ENCODE assay signal across 20 mouse cellular contexts in the genomic region with DNA sequence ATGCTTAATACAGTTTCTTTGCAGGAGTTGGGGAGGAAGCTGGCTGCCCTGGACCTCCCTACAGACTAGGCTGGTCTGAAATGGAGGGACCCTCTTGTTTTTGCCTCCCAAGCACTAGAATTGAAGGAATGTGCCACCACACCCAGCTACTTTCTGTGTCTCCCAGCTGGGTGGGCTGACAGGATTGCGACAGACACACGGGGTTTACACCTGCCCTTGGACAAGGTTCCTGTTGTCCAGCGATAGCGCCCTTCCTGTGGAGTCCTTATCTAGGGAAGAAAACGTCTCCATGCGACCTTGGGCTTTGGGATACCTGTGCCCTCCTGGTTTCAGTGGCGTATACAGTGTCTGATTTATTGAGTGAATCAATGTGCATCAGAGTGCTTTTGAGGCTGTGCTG. TPM values are rescaled to one million over a fixed set of nuclear protein-coding genes. Genes with fewer than 3 reads are reported as not detected.
DNase-seq lines count a peak whose midpoint lies in the region; ATAC-seq and TF ChIP-seq lines count a peak whose summit lies in the region.
"Had no signal": no experiment of that assay in that cellular context is flagged by ENCODE, and none has a peak within 500 bp of the region (broad histone marks: within the 10 kb centered on the region; RNA-seq: fewer than 3 reads in every experiment).

No protein-coding gene starts in this region.

- peaks cover 20% of the 10 kb centered on the region for H3K4me1 ChIP-seq in heart, embryonic 11.5 days (ENCODE audit: control insufficient read depth, insufficient read depth, low read length)
- peaks cover 4% of the 10 kb centered on the region; the same call in 1 of the 2 replicates for H3K4me1 ChIP-seq in intestine, embryonic 15.5 days (replicated peaks)
- H3K4me1 ChIP-seq in intestine, postnatal 0 days (replicated peaks; ENCODE audit: control insufficient read depth, insufficient read depth, low read length) = no peaks in the 10 kb centered on the region
- H3K4me1 ChIP-seq in intestine, embryonic 16.5 days (ENCODE audit: control insufficient read depth, insufficient read depth, low read length) = peaks cover 7% of the 10 kb centered on the region; the same call in 1 of the 2 replicates
- no peaks in the 10 kb centered on the region for H3K4me1 ChIP-seq in midbrain, embryonic 13.5 days (replicated peaks)
- H3K4me1 ChIP-seq: forebrain, embryonic 12.5 days had no signal

- no peak overlapping the region for H3K4me3 ChIP-seq in heart, embryonic 11.5 days (ENCODE audit: low read depth, low read length)
- no peak overlapping the region for H3K4me3 ChIP-seq in intestine, embryonic 15.5 days (replicated peaks)
- no peak overlapping the region for H3K4me3 ChIP-seq in intestine, postnatal 0 days (ENCODE audit: low read depth, low read length)
- no peak overlapping the region for H3K4me3 ChIP-seq in intestine, embryonic 16.5 days (ENCODE audit: low read length)
- H3K4me3 ChIP-seq in midbrain, embryonic 13.5 days (replicated peaks) = no peak overlapping the region
- H3K4me3 ChIP-seq: embryonic facial prominence, embryonic 13.5 days; forebrain, embryonic 12.5 days; hindbrain, embryonic 12.5 days had no signal

- 61% methylated on average over 7 of the region's 7 CpGs for WGBS in heart, embryonic 11.5 days (ENCODE audit: insufficient replicate concordance)
- 64% methylated on average over 7 of the region's 7 CpGs for WGBS in intestine, embryonic 15.5 days
- WGBS in intestine, postnatal 0 days = 41% methylated on average over 7 of the region's 7 CpGs
- 64% methylated on average over 7 of the region's 7 CpGs for WGBS in intestine, embryonic 16.5 days
- 91% methylated on average over 7 of the region's 7 CpGs for WGBS in midbrain, embryonic 13.5 days

- H3K4me2 ChIP-seq in heart, embryonic 11.5 days = no peak overlapping the region
- H3K4me2 ChIP-seq in intestine, embryonic 15.5 days (replicated peaks) = no peak overlapping the region
- H3K4me2 ChIP-seq in intestine, postnatal 0 days (replicated peaks; ENCODE audit: low read depth) = no peak overlapping the region
- no peak overlapping the region for H3K4me2 ChIP-seq in intestine, embryonic 16.5 days (ENCODE audit: low read depth, low read length)
- H3K4me2 ChIP-seq in midbrain, embryonic 13.5 days (replicated peaks) = no peak overlapping the region
- H3K4me2 ChIP-seq: embryonic facial prominence, embryonic 13.5 days; forebrain, embryonic 12.5 days; hindbrain, embryonic 12.5 days had no signal

- H3K9me3 ChIP-seq in heart, embryonic 11.5 days (replicated peaks; ENCODE audit: control insufficient read depth, low read length) = no peaks in the 10 kb centered on the region
- H3K9me3 ChIP-seq in intestine, embryonic 15.5 days = no peaks in the 10 kb centered on the region
- no peaks in the 10 kb centered on the region for H3K9me3 ChIP-seq in intestine, postnatal 0 days (ENCODE audit: control insufficient read depth)
- no peaks in the 10 kb centered on the region for H3K9me3 ChIP-seq in intestine, embryonic 16.5 days (ENCODE audit: control insufficient read depth, low read length)
- no peaks in the 10 kb centered on the region for H3K9me3 ChIP-seq in midbrain, embryonic 13.5 days
- H3K9me3 ChIP-seq: embryonic facial prominence, embryonic 13.5 days; forebrain, embryonic 12.5 days; G1E; hindbrain, embryonic 12.5 days had no signal

- no peak overlapping the region for H3K9ac ChIP-seq in heart, embryonic 11.5 days (ENCODE audit: low read depth, low read length)
- no peak overlapping the region for H3K9ac ChIP-seq in intestine, embryonic 15.5 days
- no peak overlapping the region for H3K9ac ChIP-seq in intestine, postnatal 0 days (ENCODE audit: low read depth, low read length)
- H3K9ac ChIP-seq in intestine, embryonic 16.5 days (ENCODE audit: low read depth, low read length) = no peak overlapping the region
- no peak overlapping the region for H3K9ac ChIP-seq in midbrain, embryonic 13.5 days (replicated peaks)
- H3K9ac ChIP-seq: embryonic facial prominence, embryonic 13.5 days; forebrain, embryonic 12.5 days; hindbrain, embryonic 12.5 days had no signal

- intact Hi-C loops in heart, postnatal 36 days (cut with DNase I) = no loop called here

- peak overlapping the region; percentile 11; the same call in 1 of the 2 replicates for H3K27ac ChIP-seq in heart, embryonic 11.5 days (ENCODE audit: low read depth, low read length)
- no peak overlapping the region for H3K27ac ChIP-seq in intestine, embryonic 15.5 days
- H3K27ac ChIP-seq in intestine, postnatal 0 days (ENCODE audit: low read depth, low read length) = no peak overlapping the region
- no peak overlapping the region for H3K27ac ChIP-seq in intestine, embryonic 16.5 days (ENCODE audit: low read length)
- no peak overlapping the region for H3K27ac ChIP-seq in midbrain, embryonic 13.5 days
- H3K27ac ChIP-seq: embryonic facial prominence, embryonic 13.5 days; forebrain, embryonic 12.5 days; hindbrain, embryonic 12.5 days had no signal

- no peaks in the 10 kb centered on the region for H3K27me3 ChIP-seq in heart, embryonic 11.5 days (ENCODE audit: control insufficient read depth, insufficient read depth, low read length)
- no peaks in the 10 kb centered on the region for H3K27me3 ChIP-seq in intestine, embryonic 15.5 days (replicated peaks)
- H3K27me3 ChIP-seq in intestine, postnatal 0 days (replicated peaks; ENCODE audit: control insufficient read depth, insufficient read depth, low read length) = no peaks in the 10 kb centered on the region
- H3K27me3 ChIP-seq in intestine, embryonic 16.5 days (replicated peaks; ENCODE audit: control insufficient read depth, insufficient read depth, low read length) = no peaks in the 10 kb centered on the region
- no peaks in the 10 kb centered on the region for H3K27me3 ChIP-seq in midbrain, embryonic 13.5 days
- H3K27me3 ChIP-seq: CH12.LX; embryonic facial prominence, embryonic 13.5 days; forebrain, embryonic 12.5 days; hindbrain, embryonic 12.5 days had no signal

- no peak for DNase-seq in heart, postnatal 36 days
- DNase-seq: adrenal gland, postnatal 10 days; cerebellum, adult 11-12 months; cerebellum, adult 9-10 months; cerebellum, postnatal 36 days; gastrocnemius, postnatal 14 days; heart, postnatal 4 days had no signal

- no peak for ATAC-seq in heart, embryonic 11.5 days (replicated peaks; ENCODE audit: insufficient number of reproducible peaks, low FRiP score, low TSS enrichment)
- ATAC-seq in intestine, embryonic 15.5 days = 0 out of 2 replicates have a peak, but pooled peaks have one; percentile 56
- ATAC-seq in intestine, postnatal 0 days = no peak
- peak; percentile 61 for ATAC-seq in intestine, embryonic 16.5 days
- ATAC-seq in midbrain, embryonic 13.5 days = no peak
- ATAC-seq: forebrain, embryonic 16.5 days; hindbrain, embryonic 16.5 days had no signal

- no peaks in the 10 kb centered on the region for H3K36me3 ChIP-seq in heart, embryonic 11.5 days (ENCODE audit: control insufficient read depth, insufficient read depth, low read length)
- 0 out of 2 replicates have a peak, but pooled peaks cover under 1% of the 10 kb centered on the region for H3K36me3 ChIP-seq in intestine, embryonic 15.5 days
- H3K36me3 ChIP-seq in intestine, postnatal 0 days (ENCODE audit: control insufficient read depth, insufficient read depth) = peaks cover 7% of the 10 kb centered on the region; the same call in 1 of the 2 replicates
- no peaks in the 10 kb centered on the region for H3K36me3 ChIP-seq in intestine, embryonic 16.5 days (ENCODE audit: control insufficient read depth, insufficient read depth, low read length)
- peaks cover 2% of the 10 kb centered on the region for H3K36me3 ChIP-seq in midbrain, embryonic 13.5 days

- no peak for TF ChIP-seq CTCF in intestine, postnatal 0 days (IDR thresholded peaks at IDR 0.05; ENCODE audit: low read depth)

RNA-seq across cellular contexts. Expression of gene Zbtb1, which starts 10.1 kb away (rescaled TPM):
- 10.2 and 10.5 TPM in 2 replicates for polyA plus RNA-seq in heart, embryonic 11.5 days (2014; fragmentation: Nextera tagmentation; extraction: Ambion mirVana)
- total RNA-seq in heart, postnatal 36 days (2021) = 1 to 10 TPM; 3.5 to 4.2 TPM
- polyA plus RNA-seq in intestine, embryonic 15.5 days (2015; fragmentation: Nextera tagmentation; extraction: Ambion mirVana) = 6.7 and 7.6 TPM in 2 replicates
- polyA plus RNA-seq in intestine, postnatal 0 days (2015; fragmentation: Nextera tagmentation; extraction: Ambion mirVana) = 3.3 and 3.4 TPM in 2 replicates
- 5.4 and 5.6 TPM in 2 replicates for polyA plus RNA-seq in intestine, embryonic 16.5 days (2015; fragmentation: Nextera tagmentation; extraction: Ambion mirVana)
- polyA plus RNA-seq in midbrain, embryonic 13.5 days (2015; fragmentation: Nextera tagmentation; extraction: Ambion mirVana) = 4.1 and 4.7 TPM in 2 replicates

RNA-seq across cellular contexts. Expression of gene Zbtb25, which starts 10.7 kb away (rescaled TPM):
- polyA plus RNA-seq in heart, embryonic 11.5 days (2014; fragmentation: Nextera tagmentation; extraction: Ambion mirVana) = 15.3 and 16.3 TPM in 2 replicates
- total RNA-seq in heart, postnatal 36 days (2021) = 10 to 100 TPM in 1 of 2 experiments, 1 to 10 TPM in 1; 5.4 to 10.4 TPM
- polyA plus RNA-seq in intestine, embryonic 15.5 days (2015; fragmentation: Nextera tagmentation; extraction: Ambion mirVana) = 11.7 and 12.4 TPM in 2 replicates
- 4.3 and 5.2 TPM in 2 replicates for polyA plus RNA-seq in intestine, postnatal 0 days (2015; fragmentation: Nextera tagmentation; extraction: Ambion mirVana)
- polyA plus RNA-seq in intestine, embryonic 16.5 days (2015; fragmentation: Nextera tagmentation; extraction: Ambion mirVana) = 8.8 and 9.4 TPM in 2 replicates
- 15.9 and 16.5 TPM in 2 replicates for polyA plus RNA-seq in midbrain, embryonic 13.5 days (2015; fragmentation: Nextera tagmentation; extraction: Ambion mirVana)

RNA-seq across cellular contexts. Expression of gene Hspa2, which starts 23.8 kb away (rescaled TPM):
- polyA plus RNA-seq in heart, embryonic 11.5 days (2014; fragmentation: Nextera tagmentation; extraction: Ambion mirVana) = 19.5 and 20.6 TPM in 2 replicates
- 1 to 10 TPM; 5.7 to 7.8 TPM for total RNA-seq in heart, postnatal 36 days (2021)
- polyA plus RNA-seq in intestine, embryonic 15.5 days (2015; fragmentation: Nextera tagmentation; extraction: Ambion mirVana) = 10.1 and 11.9 TPM in 2 replicates
- 16.9 and 23.5 TPM in 2 replicates for polyA plus RNA-seq in intestine, postnatal 0 days (2015; fragmentation: Nextera tagmentation; extraction: Ambion mirVana)
- 11.6 and 12.5 TPM in 2 replicates for polyA plus RNA-seq in intestine, embryonic 16.5 days (2015; fragmentation: Nextera tagmentation; extraction: Ambion mirVana)
- 5.1 TPM in 2 replicates for polyA plus RNA-seq in midbrain, embryonic 13.5 days (2015; fragmentation: Nextera tagmentation; extraction: Ambion mirVana)

RNA-seq across cellular contexts. Expression of gene Ppp1r36, which starts 37.2 kb away (rescaled TPM):
- 2.8 and 3.7 TPM in 2 replicates for polyA plus RNA-seq in heart, embryonic 11.5 days (2014; fragmentation: Nextera tagmentation; extraction: Ambion mirVana)
- total RNA-seq in heart, postnatal 36 days (2021) = not detected
- polyA plus RNA-seq in intestine, embryonic 15.5 days (2015; fragmentation: Nextera tagmentation; extraction: Ambion mirVana) = 1.1 and 1.5 TPM in 2 replicates
- polyA plus RNA-seq in intestine, postnatal 0 days (2015; fragmentation: Nextera tagmentation; extraction: Ambion mirVana) = 0.90 and 1.1 TPM in 2 replicates
- polyA plus RNA-seq in intestine, embryonic 16.5 days (2015; fragmentation: Nextera tagmentation; extraction: Ambion mirVana) = 0.99 and 1.5 TPM in 2 replicates
- 0.46 and 0.53 TPM in 2 replicates for polyA plus RNA-seq in midbrain, embryonic 13.5 days (2015; fragmentation: Nextera tagmentation; extraction: Ambion mirVana)
- total RNA-seq: CH12.LX; granulocyte monocyte progenitor cell, adult 5-6 weeks had no signal
- polyA plus RNA-seq: G1E had no signal

RNA-seq across cellular contexts. Expression of gene Akap5, which starts 55.5 kb away (rescaled TPM):
- 8.5 and 8.8 TPM in 2 replicates for polyA plus RNA-seq in heart, embryonic 11.5 days (2014; fragmentation: Nextera tagmentation; extraction: Ambion mirVana)
- total RNA-seq in heart, postnatal 36 days (2021) = 1 to 10 TPM; 1.7 to 2.2 TPM
- polyA plus RNA-seq in intestine, embryonic 15.5 days (2015; fragmentation: Nextera tagmentation; extraction: Ambion mirVana) = 2.7 and 3.3 TPM in 2 replicates
- 0.85 and 1.1 TPM in 2 replicates for polyA plus RNA-seq in intestine, postnatal 0 days (2015; fragmentation: Nextera tagmentation; extraction: Ambion mirVana)
- polyA plus RNA-seq in intestine, embryonic 16.5 days (2015; fragmentation: Nextera tagmentation; extraction: Ambion mirVana) = 2.6 and 2.8 TPM in 2 replicates
- 6.5 and 6.9 TPM in 2 replicates for polyA plus RNA-seq in midbrain, embryonic 13.5 days (2015; fragmentation: Nextera tagmentation; extraction: Ambion mirVana)

Comparison
In these comparisons a context has a peak if more than half of its experiments do, and no peak if none do; other contexts are left out.
1. ATAC-seq: peak in intestine, embryonic 15.5 days (single experiment) and intestine, embryonic 16.5 days (single experiment); none in heart, embryonic 11.5 days (single experiment), intestine, postnatal 0 days (single experiment) and midbrain, embryonic 13.5 days (single experiment).